Mouse (Mus musculus) myocyte (in vitro differentiated cells): Measurements from ENCODE around the gene Rtkn.

ENCODE experiments used
- CEBPB ChIP-seq: IDR thresholded peaks from 2 replicates; pipeline ENCODE4 v1.6.1; 2011; ENCODE audit warnings: mild to moderate bottlenecking, moderate library complexity; ENCODE audit not compliant: poor library complexity, insufficient read depth, severe bottlenecking
- MAX ChIP-seq: IDR thresholded peaks from one replicate; pipeline ENCODE4 v1.6.1; 2011; ENCODE audit warnings: low read depth, mild to moderate bottlenecking, control low read depth
- MYOD1 ChIP-seq, 3 experiments: IDR thresholded peaks; one replicate each; pipeline ENCODE4 v1.6.1; 2011; ENCODE audit warnings: control low read depth in 2 of 3, low read depth in 2 of 3, mild to moderate bottlenecking in 2 of 3, moderate library complexity in 1 of 3; ENCODE audit not compliant: insufficient read length in 2 of 3, control insufficient read depth in 1 of 3
- POLR2A ChIP-seq: IDR thresholded peaks from one replicate; pipeline ENCODE4 v1.6.1; 2011; ENCODE audit warnings: low read depth, mild to moderate bottlenecking, control low read depth, moderate library complexity; ENCODE audit not compliant: insufficient read length
- POLR2AphosphoS2 ChIP-seq: IDR thresholded peaks from one replicate; pipeline ENCODE4 v1.6.1; 2011; ENCODE audit warnings: low read depth, control low read depth; ENCODE audit not compliant: insufficient read length
- SRF ChIP-seq: IDR thresholded peaks from one replicate; pipeline ENCODE4 v1.6.1; 2011; ENCODE audit warnings: low read depth; ENCODE audit not compliant: control insufficient read depth, insufficient read length
- TCF12 ChIP-seq: IDR thresholded peaks from one replicate; pipeline ENCODE4 v1.6.1; 2011; ENCODE audit warnings: mild to moderate bottlenecking, control low read depth; ENCODE audit not compliant: poor library complexity, insufficient read depth, severe bottlenecking
- TCF3 ChIP-seq: IDR thresholded peaks from one replicate; pipeline ENCODE4 v1.6.1; 2011; ENCODE audit warnings: low read depth, control low read depth; ENCODE audit not compliant: insufficient read length
- USF1 ChIP-seq: IDR thresholded peaks from one replicate; pipeline ENCODE4 v1.6.1; 2011; ENCODE audit warnings: low read depth, mild to moderate bottlenecking, control low read depth, moderate library complexity

DNA sequence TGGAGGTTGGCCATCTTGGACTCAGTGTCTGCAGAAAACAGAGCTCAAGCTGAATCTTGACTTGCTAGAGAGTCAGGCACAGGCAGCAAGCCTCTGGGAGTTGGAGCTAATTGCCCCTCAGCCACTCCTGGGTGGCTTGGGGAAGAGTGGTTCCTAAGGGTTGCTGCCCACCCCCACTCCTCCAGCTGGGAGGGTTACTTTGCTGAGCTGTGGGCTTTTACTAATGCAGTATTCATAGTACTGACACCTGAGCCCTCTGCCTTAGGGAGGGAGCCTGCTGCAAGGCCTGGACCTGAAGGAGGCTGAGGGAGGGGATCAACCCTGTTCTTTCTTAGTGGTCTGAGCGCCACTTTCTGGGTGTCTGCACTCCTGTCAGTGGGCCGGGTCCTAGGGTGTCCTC is 51.7 kb downstream of the Rtkn start:
- no peak for TF ChIP-seq USF1
- no peak for TF ChIP-seq POLR2A
- no peak for TF ChIP-seq MAX
- no peak for TF ChIP-seq POLR2AphosphoS2
- no peak for TF ChIP-seq MYOD1 (IDR thresholded peaks at IDR 0.05; ENCODE audit: control insufficient read depth in 1 of 3, insufficient read length in 2 of 3, low read depth in 2 of 3)
- no peak for TF ChIP-seq TCF12
- TF ChIP-seq TCF3: no peak
- no peak for TF ChIP-seq SRF
- no peak for TF ChIP-seq CEBPB
